Mouse (Mus musculus) forebrain, embryonic 15.5 days (tissue): ENCODE measurements around the gene Syne2. TPM values are rescaled to one million over a fixed set of nuclear protein-coding genes. Genes with fewer than 3 reads are reported as not detected.
A peak's percentile ranks its signal among the peaks of the same experiment; 100 is the strongest.
"Not testable (repeated sequence)": the region's sequence is repeated elsewhere in the genome, so short reads cannot be mapped to it uniquely, and the experiment has no call there.

Experiments used
- ATAC-seq: fragments of 200-750 bp; cut with Nextera tagmentation; replicated peaks from 2 replicates; pipeline ENCODE4 v1.8.0; 2017; ENCODE audit warnings: mild to moderate bottlenecking, moderate TSS enrichment, moderate library complexity
- H3K27ac ChIP-seq: fragments of 300-500 bp; sonication (generic); replicated peaks from 2 replicates; pipeline ENCODE4 v1.5.1; 2015; ENCODE audit warnings: mild to moderate bottlenecking, inconsistent platforms
- H3K27me3 ChIP-seq: fragments of 300-500 bp; sonication (generic); 2 replicates; pipeline ENCODE4 v1.6.1; 2015; ENCODE audit warnings: inconsistent platforms
- H3K36me3 ChIP-seq: fragments of 300-500 bp; sonication (generic); 2 replicates; pipeline ENCODE4 v1.6.1; 2015; ENCODE audit warnings: mild to moderate bottlenecking, inconsistent platforms
- H3K4me1 ChIP-seq: fragments of 300-500 bp; sonication (generic); 2 replicates; pipeline ENCODE4 v1.6.1; 2015; ENCODE audit warnings: inconsistent platforms
- H3K4me2 ChIP-seq: fragments of 300-500 bp; sonication (generic); replicated peaks from 2 replicates; pipeline ENCODE4 v1.6.1; 2015; ENCODE audit warnings: mild to moderate bottlenecking, inconsistent platforms
- H3K4me3 ChIP-seq: fragments of 300-500 bp; sonication (generic); 2 replicates; pipeline ENCODE4 v1.5.1; 2015; ENCODE audit warnings: mild to moderate bottlenecking, inconsistent platforms
- H3K9ac ChIP-seq: fragments of 300-500 bp; sonication (generic); replicated peaks from 2 replicates; pipeline ENCODE4 v1.6.1; 2015; ENCODE audit warnings: mild to moderate bottlenecking, inconsistent platforms
- H3K9me3 ChIP-seq: fragments of 300-500 bp; sonication (generic); 2 replicates; pipeline ENCODE4 v1.6.1; 2016; ENCODE audit warnings: inconsistent platforms
- WGBS: fragments of 180-500 bp; shearing (Covaris S2); methylation state at CpG from one replicate; pipeline ENCODE4 v1.1.7; 2015; ENCODE audit warnings: mixed read lengths; 5-methylcytosine and 5-hydroxymethylcytosine counted together
- microRNA-seq: library from miRNA; unstranded; fragments of <30 nt; microRNA quantifications from one replicate; pipeline ENCODE4, GENCODE M21; 2016
- polyA plus RNA-seq: library from polyadenylated mRNA; unstranded; fragments of >200 nt; fragmentation: Nextera tagmentation; extraction: Ambion mirVana; gene quantifications from 2 replicates; pipeline ENCODE4 v1.2.1, GENCODE M21; 2015

Syne2 gene
- polyA plus RNA-seq, 1 experiment from 2014 or later = 116 TPM

DNA sequence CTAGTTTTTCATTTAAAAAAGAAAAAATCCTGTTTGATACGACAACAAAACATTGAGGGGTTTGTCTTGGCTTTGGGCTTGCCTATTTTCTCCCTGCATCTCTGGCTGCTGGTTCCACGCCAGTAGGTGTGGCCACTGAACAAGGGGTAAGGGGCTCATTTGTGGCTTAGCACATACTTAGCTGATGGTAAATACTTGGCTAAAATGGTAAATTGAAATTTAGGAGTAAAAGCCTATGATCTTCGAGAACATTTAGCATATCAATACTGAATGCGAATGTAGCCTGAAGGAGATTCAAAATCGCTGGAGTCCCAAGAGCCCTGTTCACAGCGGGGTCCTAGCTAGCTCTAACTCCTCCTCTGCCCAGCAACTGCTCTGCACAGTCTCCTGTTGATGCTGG is 318.8 kb downstream of the Syne2 start:
- Histone ChIP-seq H3K36me3 (no peaks in the 10 kb centered on the region), H3K27ac (no peak overlapping the region), H3K4me3 (no peak overlapping the region), H3K9me3 (no peaks in the 10 kb centered on the region), H3K4me2 (no peak overlapping the region; the same call in 1 of the 2 replicates), H3K9ac (no peak overlapping the region), H3K4me1 (peaks cover 9% of the 10 kb centered on the region), H3K27me3 (no peaks in the 10 kb centered on the region)
- 14% methylated on average over 6 of the region's 6 CpGs for WGBS
- no peak for ATAC-seq

DNA sequence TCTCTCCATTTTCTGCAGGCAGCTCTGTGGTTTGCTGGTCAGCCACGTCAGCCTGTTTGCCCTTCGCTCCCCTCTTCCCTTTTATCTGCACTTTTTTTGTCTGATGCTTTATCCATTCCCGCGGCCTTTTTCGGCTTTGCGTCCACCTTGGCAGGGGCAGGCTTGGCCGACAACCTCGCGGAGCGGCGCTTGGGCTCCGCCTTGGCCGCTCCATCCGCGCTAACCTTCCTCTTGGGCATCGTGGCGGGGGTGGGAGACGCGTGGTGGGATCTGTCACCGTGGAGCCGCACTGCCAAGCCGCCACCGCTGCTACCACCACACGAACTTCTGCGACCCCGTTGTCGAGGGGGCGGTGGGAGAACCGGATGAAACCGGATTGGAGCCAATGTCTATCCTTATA is 334.5 kb downstream of the Syne2 start:
- H3K4me2 ChIP-seq = peak overlapping the region; percentile 55
- H3K9me3 ChIP-seq, ATAC-seq, H3K36me3 ChIP-seq, H3K27me3 ChIP-seq, H3K4me1 ChIP-seq, H3K27ac ChIP-seq: not testable (repeated sequence)
- H3K4me3 ChIP-seq = peak overlapping the region; percentile 35
- WGBS = 14% methylated on average over 30 of the region's 30 CpGs
- H3K9ac ChIP-seq = peak overlapping the region; percentile 32; the same call in 1 of the 2 replicates

Small RNA genes lying within 50 kb of the gene (microRNA-seq; reads per million reads assigned to microRNA genes)
- gene Mir5101 = 3.7 reads per million, percentile 12 among the genes with 10 or more reads in this experiment

Other genes starting within 250 kb of the Syne2 start
- 22.9 and 26.8 TPM in 2 replicates for gene Ppp2r5e, start 221.9 kb upstream of the Syne2 start, polyA plus RNA-seq
- 7.1 and 8.7 TPM in 2 replicates for gene Wdr89, start 148.6 kb upstream of the Syne2 start, polyA plus RNA-seq
- gene Sgpp1, start 82.4 kb upstream of the Syne2 start, polyA plus RNA-seq = 14.8 and 15.8 TPM in 2 replicates